Comparison of ENCODE assay signal across 7 mouse cellular contexts in the genomic region with DNA sequence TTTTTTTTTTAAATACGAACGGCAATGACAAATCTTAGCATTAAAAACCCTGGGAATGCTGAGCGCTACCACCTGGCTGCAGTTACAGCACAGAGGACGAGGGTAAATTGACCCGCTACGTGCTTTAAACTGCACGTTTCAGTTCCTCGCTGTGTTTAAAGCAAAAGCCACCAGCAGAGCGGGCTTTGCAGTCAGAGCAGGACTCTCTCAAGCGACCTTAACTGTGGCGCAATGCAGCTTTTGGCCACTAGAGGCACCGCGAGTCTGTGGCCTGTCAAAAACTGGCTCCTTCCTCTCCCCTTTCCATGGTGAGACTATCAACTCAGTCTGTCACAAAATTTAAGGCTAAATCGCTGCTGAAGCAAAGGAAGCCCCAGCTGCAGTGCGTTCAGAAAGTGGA. TPM values are rescaled to one million over a fixed set of nuclear protein-coding genes. Genes with fewer than 3 reads are reported as not detected.
DNase-seq lines count a peak whose midpoint lies in the region; ATAC-seq lines count a peak whose summit lies in the region.

No protein-coding gene starts in this region.

- H3K4me1 ChIP-seq in embryonic facial prominence, embryonic 14.5 days (ENCODE audit: control insufficient read depth, insufficient read depth, low read length): no peaks in the 10 kb centered on the region; the same call in 1 of the 2 replicates
- peaks cover 8% of the 10 kb centered on the region for H3K4me1 ChIP-seq in limb, embryonic 11.5 days (ENCODE audit: control insufficient read depth, insufficient read depth, low read length)
- peaks cover 18% of the 10 kb centered on the region for H3K4me1 ChIP-seq in midbrain, embryonic 12.5 days

- 0 out of 2 replicates have a peak, but pooled peaks have one; percentile 2 for ATAC-seq in embryonic facial prominence, embryonic 14.5 days (ENCODE audit: low read depth)
- ATAC-seq in limb, embryonic 11.5 days (ENCODE audit: insufficient number of reproducible peaks, low FRiP score, low TSS enrichment, low read depth): no peak
- no peak for ATAC-seq in midbrain, embryonic 12.5 days (ENCODE audit: low FRiP score, low read depth)

- no peaks in the 10 kb centered on the region for H3K9me3 ChIP-seq in embryonic facial prominence, embryonic 14.5 days (ENCODE audit: control insufficient read depth, low read length)
- H3K9me3 ChIP-seq in limb, embryonic 11.5 days (ENCODE audit: control insufficient read depth, low read length): no peaks in the 10 kb centered on the region
- H3K9me3 ChIP-seq in midbrain, embryonic 12.5 days: no peaks in the 10 kb centered on the region

- 0% methylated on average over 15 of the region's 15 CpGs for WGBS in embryonic facial prominence, embryonic 14.5 days
- under 1% methylated on average over 15 of the region's 15 CpGs for WGBS in limb, embryonic 11.5 days
- 2% methylated on average over 15 of the region's 15 CpGs for WGBS in midbrain, embryonic 12.5 days

- H3K9ac ChIP-seq in embryonic facial prominence, embryonic 14.5 days (ENCODE audit: low read depth, low read length): peak overlapping the region; percentile 66
- peak overlapping the region; percentile 58 for H3K9ac ChIP-seq in limb, embryonic 11.5 days (ENCODE audit: low read length)
- H3K9ac ChIP-seq in midbrain, embryonic 12.5 days (replicated peaks): peak overlapping the region; percentile 39; the same call in 1 of the 2 replicates

- H3K27ac ChIP-seq in embryonic facial prominence, embryonic 14.5 days (replicated peaks; ENCODE audit: low read depth, low read length): peak overlapping the region; percentile 100
- H3K27ac ChIP-seq in limb, embryonic 11.5 days (replicated peaks; ENCODE audit: low read depth, low read length): peak overlapping the region; percentile 100
- H3K27ac ChIP-seq in midbrain, embryonic 12.5 days (replicated peaks): peak overlapping the region; percentile 99

- peak; percentile 76 for DNase-seq in brain, embryonic 18.5 days (ENCODE audit: low read depth, low spot score)
- peak; percentile 96 for DNase-seq in embryonic facial prominence, embryonic 14.5 days (ENCODE audit: low spot score)
- DNase-seq in heart, adult 8-10 months (ENCODE audit: low spot score): peak; percentile 96
- DNase-seq in kidney, adult 8-10 months: peak; percentile 91 to 98
- DNase-seq in limb, embryonic 11.5 days (ENCODE audit: low spot score): peak; percentile 99
- DNase-seq in spleen, postnatal 36 days (ENCODE audit: low spot score in 2 of 2): peak; percentile 30 to 45

- H3K27me3 ChIP-seq in embryonic facial prominence, embryonic 14.5 days (replicated peaks; ENCODE audit: control insufficient read depth, insufficient read depth, low read length): no peaks in the 10 kb centered on the region
- H3K27me3 ChIP-seq in limb, embryonic 11.5 days (ENCODE audit: control insufficient read depth, insufficient read depth, low read length): no peaks in the 10 kb centered on the region
- H3K27me3 ChIP-seq in midbrain, embryonic 12.5 days: peaks cover 14% of the 10 kb centered on the region; the same call in 1 of the 2 replicates

- H3K36me3 ChIP-seq in embryonic facial prominence, embryonic 14.5 days (ENCODE audit: control insufficient read depth, insufficient read depth, low read length): peaks cover 22% of the 10 kb centered on the region
- no peaks in the 10 kb centered on the region for H3K36me3 ChIP-seq in limb, embryonic 11.5 days (ENCODE audit: control insufficient read depth, insufficient read depth, low read length)
- H3K36me3 ChIP-seq in midbrain, embryonic 12.5 days: no peaks in the 10 kb centered on the region

- H3K4me3 ChIP-seq in embryonic facial prominence, embryonic 14.5 days (ENCODE audit: low read depth, low read length): peak overlapping the region; percentile 96
- H3K4me3 ChIP-seq in limb, embryonic 11.5 days (ENCODE audit: low read depth, low read length): peak overlapping the region; percentile 93
- H3K4me3 ChIP-seq in midbrain, embryonic 12.5 days: peak overlapping the region; percentile 80

- H3K4me2 ChIP-seq in embryonic facial prominence, embryonic 14.5 days (ENCODE audit: low read depth, low read length): peak overlapping the region; percentile 62
- H3K4me2 ChIP-seq in limb, embryonic 11.5 days (ENCODE audit: low read depth, severe bottlenecking): peak overlapping the region; percentile 64
- H3K4me2 ChIP-seq in midbrain, embryonic 12.5 days (replicated peaks): peak overlapping the region; percentile 79

RNA-seq across cellular contexts. Expression of gene Gas1, which starts 1.3 kb away (rescaled TPM):
- polyA plus RNA-seq in embryonic facial prominence, embryonic 14.5 days (2014; fragmentation: Nextera tagmentation; extraction: Ambion mirVana): 158 and 184 TPM in 2 replicates
- 10 to 100 TPM; 17.6 to 23.8 (median 21.2) TPM for total RNA-seq in heart, adult 8-10 months (2022)
- 188 and 201 TPM in 2 replicates for polyA plus RNA-seq in limb, embryonic 11.5 days (2014; fragmentation: Nextera tagmentation; extraction: Ambion mirVana)
- polyA plus RNA-seq in midbrain, embryonic 12.5 days (2016; fragmentation: Nextera tagmentation; extraction: Ambion mirVana): 121 and 123 TPM in 2 replicates

Comparison
In these comparisons a context has a peak if more than half of its experiments do, and no peak if none do; other contexts are left out.
1. DNase-seq: peak in every context shown above with its lines; median percentile 99 in limb, embryonic 11.5 days; 96 in embryonic facial prominence, embryonic 14.5 days; 96 in heart, adult 8-10 months; 94 in kidney, adult 8-10 months; 76 in brain, embryonic 18.5 days; 38 in spleen, postnatal 36 days.